Comparison of ENCODE assay signal across 30 mouse cellular contexts in the genomic region with DNA sequence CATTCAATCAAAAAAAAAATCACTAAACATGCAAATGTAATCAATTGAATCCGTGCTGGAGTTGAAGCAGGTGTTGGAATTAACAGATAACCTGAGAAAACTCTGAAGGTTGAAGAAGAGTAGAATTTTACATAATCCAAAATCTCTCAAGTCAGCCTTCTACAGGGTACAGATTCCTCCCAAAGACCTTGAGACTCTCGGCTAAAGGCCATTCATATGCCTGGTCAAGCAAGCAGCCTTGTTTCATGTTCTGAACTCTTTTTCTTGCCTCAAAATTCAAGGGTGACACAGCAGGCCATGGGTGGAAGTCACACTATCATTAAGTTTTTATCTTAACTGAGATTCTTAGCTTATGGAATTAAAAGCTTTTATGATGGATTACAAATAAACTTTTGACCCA.
DNase-seq lines count a peak whose midpoint lies in the region; TF ChIP-seq lines count a peak whose summit lies in the region.
"Had no signal": no experiment of that assay in that cellular context is flagged by ENCODE, and none has a peak within 500 bp of the region (broad histone marks: within the 10 kb centered on the region; RNA-seq: fewer than 3 reads in every experiment).

No protein-coding gene starts in this region.

- 35% methylated on average over 2 of the region's 2 CpGs for WGBS in kidney, adult 2 months

- H3K27ac ChIP-seq in kidney, adult 2 months (ENCODE audit: insufficient read depth, low read depth, low read length): no peak overlapping the region
- H3K27ac ChIP-seq: embryonic facial prominence, embryonic 10.5 days; embryonic facial prominence, embryonic 13.5 days; forebrain, embryonic 12.5 days; forebrain, embryonic 15.5 days; heart, embryonic 15.5 days; hindbrain, embryonic 10.5 days; hindbrain, embryonic 13.5 days had no signal

- peak; percentile 9 for DNase-seq in adrenal gland, adult 2 months
- DNase-seq in adrenal gland, postnatal 4 days (ENCODE audit: low spot score in 2 of 2): no peak
- DNase-seq in kidney, adult 2 months: peak; percentile 77
- DNase-seq in kidney, postnatal 4 days: no peak
- peak; percentile 5 for DNase-seq in kidney, postnatal 14 days
- no peak for DNase-seq in kidney, postnatal 10 days
- DNase-seq in adrenal gland, postnatal 10 days: peak; percentile 6
- DNase-seq in testis, postnatal 14 days (ENCODE audit: low spot score): no peak
- DNase-seq: B cell, adult 2 months; cerebellum, adult 11-12 months; cerebellum, adult 8-10 months; cerebellum, postnatal 10 days; cerebellum, postnatal 36 days; embryo, embryonic 11 days; gastrocnemius, postnatal 25 days; heart, adult 18-20 months; heart, postnatal 10 days; heart, postnatal 36 days had no signal

- no peak overlapping the region for H3K4me3 ChIP-seq in kidney, adult 2 months (ENCODE audit: insufficient read depth, low read depth, low read length)
- H3K4me3 ChIP-seq: embryonic facial prominence, embryonic 10.5 days; embryonic facial prominence, embryonic 13.5 days; erythroblast, embryonic 14.5 days; forebrain, embryonic 12.5 days; forebrain, embryonic 15.5 days; heart, embryonic 12.5 days; heart, embryonic 15.5 days; hindbrain, embryonic 10.5 days; hindbrain, embryonic 13.5 days had no signal

- H3K4me1 ChIP-seq in kidney, adult 2 months (ENCODE audit: control insufficient read depth, insufficient read depth, low read length): no peaks in the 10 kb centered on the region
- H3K4me1 ChIP-seq: embryonic facial prominence, embryonic 10.5 days; embryonic facial prominence, embryonic 13.5 days; forebrain, embryonic 12.5 days; forebrain, embryonic 15.5 days; heart, embryonic 12.5 days; heart, embryonic 15.5 days; hindbrain, embryonic 10.5 days; hindbrain, embryonic 13.5 days had no signal

- TF ChIP-seq CTCF in kidney, adult 2 months (conservative IDR thresholded peaks at IDR 0.05; ENCODE audit: insufficient read depth, insufficient read length, low read depth, low read length): no peak

- H3K36me3 ChIP-seq in kidney, adult 2 months (ENCODE audit: control insufficient read depth, insufficient read depth, low read length): no peaks in the 10 kb centered on the region
- H3K36me3 ChIP-seq: embryonic facial prominence, embryonic 10.5 days; embryonic facial prominence, embryonic 13.5 days; forebrain, embryonic 12.5 days; forebrain, embryonic 15.5 days; G1E; heart, embryonic 12.5 days; heart, embryonic 15.5 days; hindbrain, embryonic 10.5 days; hindbrain, embryonic 13.5 days had no signal

- no peaks in the 10 kb centered on the region for H3K27me3 ChIP-seq in kidney, adult 2 months (replicated peaks; ENCODE audit: control insufficient read depth, insufficient read depth, low read length)
- H3K27me3 ChIP-seq: CH12.LX; embryonic facial prominence, embryonic 13.5 days; forebrain, embryonic 12.5 days; forebrain, embryonic 15.5 days; heart, embryonic 12.5 days; heart, embryonic 15.5 days; hindbrain, embryonic 13.5 days; Patski had no signal

- TF ChIP-seq POLR2A in kidney, adult 2 months (IDR thresholded peaks at IDR 0.05; ENCODE audit: low read depth, low read length): no peak

Comparison
In these comparisons a context has a peak if more than half of its experiments do, and no peak if none do; other contexts are left out.
1. DNase-seq: peak in adrenal gland, adult 2 months (single experiment), kidney, adult 2 months (single experiment), kidney, postnatal 14 days (single experiment) and adrenal gland, postnatal 10 days (single experiment); none in adrenal gland, postnatal 4 days (0 of 2), kidney, postnatal 4 days (0 of 2), kidney, postnatal 10 days (single experiment) and testis, postnatal 14 days (single experiment).